Mouse (Mus musculus): ENCODE measurements around the gene Sox6. TPM values are rescaled to one million over a fixed set of nuclear protein-coding genes. Genes with fewer than 3 reads are reported as not detected.

The Sox6 gene
- total and polyA plus RNA-seq, 3 experiments: 0.09 to 1.3 (median 0.90) TPM

DNA sequence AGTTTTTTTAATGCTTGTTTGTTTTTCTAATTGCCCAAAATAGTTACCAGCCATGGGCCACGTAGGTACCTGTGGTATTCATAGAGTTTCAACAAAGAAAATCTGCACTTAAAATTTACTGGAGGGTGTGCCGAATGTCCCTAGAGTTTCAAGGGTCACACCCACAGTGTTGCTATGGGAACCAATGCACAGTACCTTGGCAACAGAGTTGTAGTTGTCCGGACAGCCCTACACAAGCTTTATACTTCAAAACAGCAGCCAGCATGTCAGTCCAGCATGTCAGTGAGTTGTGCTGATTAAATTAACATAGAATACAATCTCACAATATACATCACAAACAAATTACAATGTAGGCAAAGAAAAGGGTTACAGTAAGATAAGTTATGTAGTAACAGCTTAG, 567.1 kb downstream of the Sox6 start:
- no peak overlapping the region for H3K4me3 ChIP-seq (replicated peaks in 1 of 3; ENCODE audit: low read depth in 2 of 3, low read length in 2 of 3, poor library complexity in 1 of 3)
- H3K4me2 ChIP-seq (ENCODE audit: insufficient read depth, low read depth, poor library complexity, severe bottlenecking): no peak overlapping the region
- in situ Hi-C loops (cut with MboI; ENCODE audit: low pct_ligation_motif_present, low pct_unique_long_range_greater_than_20kb, low sequenced_read_pairs) (no loop called here), dilution Hi-C loops (cut with MboI; ENCODE audit: extremely low pct_ligation_motif_present, extremely low pct_unique_long_range_greater_than_20kb, low sequenced_read_pairs) (no loop called here)
- no peaks in the 10 kb centered on the region for H3K79me2 ChIP-seq (replicated peaks; ENCODE audit: control insufficient read depth, extremely low read depth, insufficient read depth, poor library complexity, severe bottlenecking)
- H3K4me1 ChIP-seq (ENCODE audit: control insufficient read depth in 1 of 2, insufficient read depth in 2 of 2): peaks cover 0 to 6% of the 10 kb centered on the region in 2 experiments; a peak in 1 of 4 replicates
- no peak for DNase-seq (ENCODE audit: extremely low read depth)
- H3K9ac ChIP-seq (ENCODE audit: insufficient read depth, low read depth): no peak overlapping the region
- H3K9me3 ChIP-seq (replicated peaks; ENCODE audit: low read length): no peaks in the 10 kb centered on the region
- H3K27me3 ChIP-seq (replicated peaks): no peaks in the 10 kb centered on the region
- no peaks in the 10 kb centered on the region for H3K36me3 ChIP-seq (replicated peaks in 1 of 2; ENCODE audit: control insufficient read depth in 1 of 2, insufficient read depth in 1 of 2, low read length in 1 of 2)
- no peak overlapping the region for H3K27ac ChIP-seq (ENCODE audit: insufficient read depth, low read depth)
- TF ChIP-seq SMC3 (IDR thresholded peaks at IDR 0.05; ENCODE audit: low read depth, low read length): no peak
- no peak for TF ChIP-seq MAX (IDR thresholded peaks at IDR 0.05; ENCODE audit: low read length)

DNA sequence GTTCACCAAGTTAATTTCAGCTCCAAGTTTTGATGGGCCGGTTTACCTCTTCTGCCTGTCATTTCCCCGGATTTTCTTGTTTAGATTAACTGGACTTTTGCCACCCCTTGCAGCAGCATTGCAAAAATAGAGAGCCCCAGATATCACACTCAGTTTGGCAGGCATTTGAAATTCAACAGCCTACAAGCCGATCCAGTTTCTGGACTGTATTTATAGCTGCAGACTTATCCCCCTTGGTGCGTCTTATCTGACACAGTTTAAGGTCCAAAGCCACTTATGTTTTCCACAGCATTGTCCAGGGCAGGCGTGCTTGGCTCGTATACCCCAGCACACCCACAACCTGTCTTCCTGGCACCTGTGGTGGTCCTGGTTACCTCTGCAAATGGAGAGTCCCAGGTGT, 571.8 kb downstream of the Sox6 start:
- H3K9ac ChIP-seq (ENCODE audit: insufficient read depth, low read depth): no peak overlapping the region
- TF ChIP-seq TCF12 (IDR thresholded peaks at IDR 0.05; ENCODE audit: low read depth, low read length) (no peak), USF2 (conservative IDR thresholded peaks at IDR 0.05; ENCODE audit: low read depth, low read length) (no peak), SIN3A (IDR thresholded peaks at IDR 0.05; ENCODE audit: low read length) (no peak), POLR2A (IDR thresholded peaks at IDR 0.05; ENCODE audit: low read depth, low read length) (no peak), USF1 (IDR thresholded peaks at IDR 0.05; ENCODE audit: low read depth, low read length) (no peak), NRF1 (IDR thresholded peaks at IDR 0.05; ENCODE audit: low read depth, low read length) (no peak), POLR2AphosphoS2 (IDR thresholded peaks at IDR 0.05; ENCODE audit: low read depth, low read length) (no peak), UBTF (IDR thresholded peaks at IDR 0.05; ENCODE audit: low read depth, low read length) (no peak), E2F4 (IDR thresholded peaks at IDR 0.05; ENCODE audit: insufficient replicate concordance, low read depth, low read length) (no peak), MAZ (IDR thresholded peaks at IDR 0.05; ENCODE audit: low read depth, low read length) (no peak), JUND (conservative IDR thresholded peaks at IDR 0.05; ENCODE audit: low read depth, low read length) (no peak), ZKSCAN1 (IDR thresholded peaks at IDR 0.05; ENCODE audit: borderline replicate concordance, low read depth, low read length) (no peak), MYC (IDR thresholded peaks at IDR 0.05; ENCODE audit: low read depth, low read length) (no peak), EP300 (IDR thresholded peaks at IDR 0.05; ENCODE audit: low read length) (no peak), MAX (IDR thresholded peaks at IDR 0.05; ENCODE audit: low read length) (no peak)
- H3K4me1 ChIP-seq (ENCODE audit: control insufficient read depth in 1 of 2, insufficient read depth in 2 of 2): peaks cover 0 to 4% of the 10 kb centered on the region in 2 experiments; a peak in 1 of 4 replicates
- no peak overlapping the region for H3K4me2 ChIP-seq (ENCODE audit: insufficient read depth, low read depth, poor library complexity, severe bottlenecking)
- DNase-seq (ENCODE audit: extremely low read depth): no peak
- H3K79me2 ChIP-seq (replicated peaks; ENCODE audit: control insufficient read depth, extremely low read depth, insufficient read depth, poor library complexity, severe bottlenecking): no peaks in the 10 kb centered on the region
- H3K36me3 ChIP-seq (replicated peaks in 1 of 2; ENCODE audit: control insufficient read depth in 1 of 2, insufficient read depth in 1 of 2, low read length in 1 of 2): no peaks in the 10 kb centered on the region
- dilution Hi-C loops (cut with MboI; ENCODE audit: extremely low pct_ligation_motif_present, extremely low pct_unique_long_range_greater_than_20kb, low sequenced_read_pairs): no loop called here
- no peaks in the 10 kb centered on the region for H3K27me3 ChIP-seq (replicated peaks)
- H3K9me3 ChIP-seq (replicated peaks; ENCODE audit: low read length): peaks cover 4% of the 10 kb centered on the region
- no peak overlapping the region for H3K4me3 ChIP-seq (replicated peaks in 1 of 3; ENCODE audit: low read depth in 2 of 3, low read length in 2 of 3, poor library complexity in 1 of 3)
- in situ Hi-C loops (cut with MboI; ENCODE audit: low pct_ligation_motif_present, low pct_unique_long_range_greater_than_20kb, low sequenced_read_pairs): no loop called here
- H3K27ac ChIP-seq (ENCODE audit: insufficient read depth, low read depth): no peak overlapping the region
